Mouse (Mus musculus): ENCODE data around the gene Mpo. TPM values are rescaled to one million over a fixed set of nuclear protein-coding genes. Genes with fewer than 3 reads are reported as not detected.

Mpo gene
- polyA plus RNA-seq, 1 experiment from 2014 or later: 0.68 TPM

- Histone ChIP-seq H3K36me3 (ENCODE audit: insufficient read depth, low read length) (no peaks in the 10 kb centered on the region), H3K4me2 (replicated peaks; ENCODE audit: low read depth, low read length) (peak overlapping the region; percentile 74), H3K4me3 (ENCODE audit: low read depth, low read length) (peak overlapping the region; percentile 41), H3K27ac (ENCODE audit: low read length) (no peak overlapping the region), H3K4me1 (ENCODE audit: insufficient read depth, low read depth, low read length) (peaks cover 4% of the 10 kb centered on the region; the same call in 1 of the 2 replicates), H3K9me3 (ENCODE audit: low read length) (no peaks in the 10 kb centered on the region), H3K27me3 (replicated peaks; ENCODE audit: insufficient read depth, low read length) (peaks cover 36% of the 10 kb centered on the region; the same call in 1 of the 2 replicates), H3K9ac (replicated peaks; ENCODE audit: low read depth) (0 out of 2 replicates have a peak overlapping the region, but pooled peaks have one; percentile 1)
- no peak for TF ChIP-seq EP300 (IDR thresholded peaks at IDR 0.05)
- no peak for TF ChIP-seq CTCF (IDR thresholded peaks at IDR 0.05)
- DNase-seq (ENCODE audit: low spot score) (no peak), ATAC-seq (peak; percentile 68)
- WGBS: 1% methylated on average over 57 of the region's 65 CpGs
Measured at GRCm38 (mm10) chr11:87763988-87764876, 29.1 kb upstream of the Mpo start.

GRCm38 (mm10) chr11:87768745-87769144 lies 24.6 kb upstream of the Mpo start:
- Histone ChIP-seq H3K9me3 (ENCODE audit: low read length) (no peaks in the 10 kb centered on the region), H3K27me3 (replicated peaks; ENCODE audit: insufficient read depth, low read length) (peaks cover 15% of the 10 kb centered on the region; the same call in 1 of the 2 replicates), H3K27ac (ENCODE audit: low read length) (no peak overlapping the region), H3K36me3 (ENCODE audit: insufficient read depth, low read length) (no peaks in the 10 kb centered on the region), H3K4me1 (ENCODE audit: insufficient read depth, low read depth, low read length) (peaks cover 2% of the 10 kb centered on the region; the same call in 1 of the 2 replicates), H3K4me3 (ENCODE audit: low read depth, low read length) (no peak overlapping the region), H3K9ac (replicated peaks; ENCODE audit: low read depth) (no peak overlapping the region), H3K4me2 (replicated peaks; ENCODE audit: low read depth, low read length) (no peak overlapping the region)
- TF ChIP-seq CTCF (IDR thresholded peaks at IDR 0.05) (no peak), EP300 (IDR thresholded peaks at IDR 0.05) (no peak)
- WGBS: 88% methylated on average over 4 of the region's 4 CpGs
- DNase-seq (ENCODE audit: low spot score): no peak
- ATAC-seq: no peak

DNA sequence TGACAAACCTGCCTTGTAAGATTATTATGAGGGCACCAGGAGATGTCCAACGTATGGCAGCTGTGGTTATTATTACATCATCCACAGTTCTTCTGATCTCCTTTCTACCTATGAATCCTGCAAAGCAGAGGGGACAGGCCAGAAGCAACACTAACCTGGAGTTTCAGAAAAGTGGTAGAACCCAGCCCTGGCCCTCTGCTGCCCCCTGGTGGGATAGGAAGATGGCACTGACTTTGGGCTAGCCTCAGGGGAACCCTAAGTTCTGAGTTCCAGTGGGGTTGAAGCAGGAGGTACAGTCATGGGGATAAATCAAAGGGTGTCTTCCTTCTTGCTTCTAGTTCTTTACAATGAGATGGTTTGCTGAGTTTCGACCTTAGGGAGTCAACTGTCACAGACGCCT lies 22.4 kb upstream of the Mpo start:
- H3K9me3 ChIP-seq (ENCODE audit: low read length): no peaks in the 10 kb centered on the region
- H3K4me2 ChIP-seq (replicated peaks; ENCODE audit: low read depth, low read length): no peak overlapping the region
- 0 out of 2 replicates have a peak, but pooled peaks have one; percentile 26 for ATAC-seq

GRCm38 (mm10) chr11:87772354-87772753 lies 21.0 kb upstream of the Mpo start:
- DNase-seq (ENCODE audit: low spot score) (no peak), ATAC-seq (no peak)
- Histone ChIP-seq H3K4me1 (ENCODE audit: insufficient read depth, low read depth, low read length) (no peaks in the 10 kb centered on the region), H3K36me3 (ENCODE audit: insufficient read depth, low read length) (no peaks in the 10 kb centered on the region), H3K27ac (ENCODE audit: low read length) (no peak overlapping the region), H3K4me3 (ENCODE audit: low read depth, low read length) (no peak overlapping the region), H3K27me3 (replicated peaks; ENCODE audit: insufficient read depth, low read length) (no peaks in the 10 kb centered on the region), H3K9ac (replicated peaks; ENCODE audit: low read depth) (no peak overlapping the region), H3K4me2 (replicated peaks; ENCODE audit: low read depth, low read length) (no peak overlapping the region), H3K9me3 (ENCODE audit: low read length) (no peaks in the 10 kb centered on the region)
- 84% methylated on average over 3 of the region's 3 CpGs for WGBS
- TF ChIP-seq EP300 (IDR thresholded peaks at IDR 0.05): no peak
- no peak for TF ChIP-seq CTCF (IDR thresholded peaks at IDR 0.05)

More for the DNA sequence above, 22.4 kb upstream of the Mpo start:
- no peaks in the 10 kb centered on the region for H3K36me3 ChIP-seq (ENCODE audit: insufficient read depth, low read length)
- TF ChIP-seq EP300 (IDR thresholded peaks at IDR 0.05): no peak
- TF ChIP-seq CTCF (IDR thresholded peaks at IDR 0.05): peak; percentile 91
- H3K27me3 ChIP-seq (replicated peaks; ENCODE audit: insufficient read depth, low read length): no peaks in the 10 kb centered on the region
- 37% methylated on average over 3 of the region's 3 CpGs for WGBS
- H3K27ac ChIP-seq (ENCODE audit: low read length): no peak overlapping the region
- no peaks in the 10 kb centered on the region for H3K4me1 ChIP-seq (ENCODE audit: insufficient read depth, low read depth, low read length)
- DNase-seq (ENCODE audit: low spot score): peak; percentile 65
- no peak overlapping the region for H3K9ac ChIP-seq (replicated peaks; ENCODE audit: low read depth)
- H3K4me3 ChIP-seq (ENCODE audit: low read depth, low read length): no peak overlapping the region

- peak overlapping the region; percentile 43 for H3K9ac ChIP-seq (replicated peaks; ENCODE audit: low read depth)
- peak overlapping the region; percentile 29 for H3K4me3 ChIP-seq (ENCODE audit: low read depth, low read length)
- DNase-seq (ENCODE audit: low spot score): peak; percentile 88
- 7% methylated on average over 29 of the region's 32 CpGs for WGBS
- H3K36me3 ChIP-seq (ENCODE audit: insufficient read depth, low read length): no peaks in the 10 kb centered on the region
- TF ChIP-seq EP300 (IDR thresholded peaks at IDR 0.05) (no peak), CTCF (IDR thresholded peaks at IDR 0.05) (no peak)
- peak; percentile 95 for ATAC-seq
- no peaks in the 10 kb centered on the region for H3K9me3 ChIP-seq (ENCODE audit: low read length)
- H3K27me3 ChIP-seq (replicated peaks; ENCODE audit: insufficient read depth, low read length): no peaks in the 10 kb centered on the region
- H3K4me2 ChIP-seq (replicated peaks; ENCODE audit: low read depth, low read length): peak overlapping the region; percentile 67
- no peak overlapping the region for H3K27ac ChIP-seq (ENCODE audit: low read length)
- H3K4me1 ChIP-seq (ENCODE audit: insufficient read depth, low read depth, low read length): no peaks in the 10 kb centered on the region
Measured at GRCm38 (mm10) chr11:87778100-87778765, 15.1 kb upstream of the Mpo start.

DNA sequence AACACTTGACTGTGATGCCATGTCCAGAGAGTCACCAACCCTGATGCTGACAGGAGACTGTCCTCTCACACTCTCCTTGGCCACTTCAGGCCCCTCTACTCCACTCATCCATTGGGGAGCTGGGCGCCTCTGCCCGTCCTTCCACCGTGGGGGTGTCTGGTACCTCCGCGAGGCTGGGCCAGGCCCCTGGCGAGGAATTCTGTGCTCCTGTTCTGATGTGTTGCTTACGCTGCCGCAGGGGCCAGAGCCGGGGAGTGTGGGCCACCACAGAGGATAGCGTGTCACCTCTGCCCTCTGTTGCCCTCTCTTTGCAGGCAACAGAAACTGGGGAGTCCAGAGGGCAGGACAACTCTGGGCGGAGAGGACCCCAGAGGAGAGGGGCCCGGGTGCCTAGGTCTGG lies 14.5 kb upstream of the Mpo start:
- Histone ChIP-seq H3K4me1 (ENCODE audit: insufficient read depth, low read depth, low read length) (no peaks in the 10 kb centered on the region), H3K4me3 (ENCODE audit: low read depth, low read length) (0 out of 2 replicates have a peak overlapping the region, but pooled peaks have one; percentile 29), H3K9ac (replicated peaks; ENCODE audit: low read depth) (no peak overlapping the region), H3K4me2 (replicated peaks; ENCODE audit: low read depth, low read length) (peak overlapping the region; percentile 67), H3K27ac (ENCODE audit: low read length) (no peak overlapping the region), H3K36me3 (ENCODE audit: insufficient read depth, low read length) (no peaks in the 10 kb centered on the region), H3K27me3 (replicated peaks; ENCODE audit: insufficient read depth, low read length) (no peaks in the 10 kb centered on the region), H3K9me3 (ENCODE audit: low read length) (no peaks in the 10 kb centered on the region)
- ATAC-seq: peak; percentile 11
- DNase-seq (ENCODE audit: low spot score): no peak
- WGBS: 40% methylated on average over 12 of the region's 12 CpGs
- TF ChIP-seq EP300 (IDR thresholded peaks at IDR 0.05) (no peak), CTCF (IDR thresholded peaks at IDR 0.05) (no peak)
